Mouse (Mus musculus): ENCODE data around the gene Trrap. TPM values are rescaled to one million over a fixed set of nuclear protein-coding genes. Genes with fewer than 3 reads are reported as not detected.

Trrap gene
- polyA plus RNA-seq, 1 experiment from 2014 or later, result 94.5 TPM

Small RNA genes lying within 50 kb of the gene (microRNA-seq; reads per million reads assigned to microRNA genes)
- not detected for gene Mir7039

Other genes starting within 250 kb of the Trrap start
- gene Nptx2, start 221.8 kb upstream of the Trrap start, polyA plus RNA-seq (2016; fragmentation: Nextera tagmentation; extraction: Ambion mirVana), result 1.6 and 1.7 TPM in 2 replicates
- 73.4 and 73.8 TPM in 2 replicates for gene Tmem130, start 5.9 kb upstream of the Trrap start, polyA plus RNA-seq (2016; fragmentation: Nextera tagmentation; extraction: Ambion mirVana)
- 32.6 and 33.3 TPM in 2 replicates for gene Smurf1, start 198.1 kb downstream of the Trrap start, polyA plus RNA-seq (2016; fragmentation: Nextera tagmentation; extraction: Ambion mirVana)